Mouse (Mus musculus): ENCODE results near the gene Gm37240. TPM values are rescaled to one million over a fixed set of nuclear protein-coding genes. Genes with fewer than 3 reads are reported as not detected.

Gene Gm37240
- polyA plus RNA-seq, 1 experiment: 0.77 TPM

DNA sequence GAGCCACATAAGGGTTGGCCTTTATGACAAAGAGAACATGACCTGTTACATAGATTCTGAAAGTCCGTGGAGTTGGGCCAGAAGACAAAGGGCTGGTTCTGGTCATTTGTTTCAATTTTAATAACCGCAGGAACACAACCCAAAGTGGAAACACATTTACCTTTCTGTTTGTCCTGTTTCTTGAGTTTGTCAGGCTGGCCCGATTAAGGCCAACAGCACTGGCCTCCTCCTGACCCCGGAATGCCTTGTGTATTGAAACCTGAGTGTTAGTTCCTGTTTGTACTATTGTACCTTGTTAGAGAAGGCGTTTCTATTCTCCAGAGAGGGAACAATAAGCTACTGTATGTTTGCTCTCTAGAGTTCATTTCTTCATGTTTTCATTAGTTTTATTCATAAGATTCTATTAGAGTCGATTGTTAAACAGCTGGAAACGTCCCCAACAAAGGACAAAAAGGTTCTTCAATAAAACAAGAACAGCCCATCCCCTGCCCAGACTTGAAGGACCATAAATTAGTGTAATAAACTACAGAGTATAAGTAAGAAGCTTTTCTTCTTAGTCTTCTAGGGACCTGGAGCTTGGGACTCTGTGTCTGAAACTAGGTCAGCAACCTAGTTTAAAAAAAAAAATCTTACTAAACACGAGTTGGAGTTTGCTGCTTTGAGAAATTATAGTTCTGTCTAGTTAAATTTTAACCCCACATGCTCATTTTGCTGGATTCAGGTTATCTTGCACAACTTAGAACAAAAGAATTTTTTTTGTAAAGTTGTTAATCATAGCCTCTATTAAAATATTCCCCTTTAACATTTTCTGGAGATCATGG lies 1112.9 kb downstream of the Gm37240 start:
- no peak overlapping the region for H3K4me3 ChIP-seq (replicated peaks; ENCODE audit: insufficient read depth, low read depth, low read length)
- H3K27me3 ChIP-seq (ENCODE audit: control insufficient read depth, insufficient read depth, low read length): no peaks in the 10 kb centered on the region
- H3K27ac ChIP-seq (ENCODE audit: insufficient read depth, low read length): no peak overlapping the region
- no peak for TF ChIP-seq POLR2A (IDR thresholded peaks at IDR 0.05; ENCODE audit: borderline replicate concordance, insufficient read depth, low read length)
- no peak for TF ChIP-seq CTCF (IDR thresholded peaks at IDR 0.05; ENCODE audit: borderline replicate concordance, insufficient read depth, low read depth, low read length)
- 65% methylated on average over 8 of the region's 8 CpGs for WGBS
- no peak for DNase-seq
- H3K4me1 ChIP-seq (ENCODE audit: control insufficient read depth, insufficient read depth, low read length): no peaks in the 10 kb centered on the region

- no peak for TF ChIP-seq POLR2A (IDR thresholded peaks at IDR 0.05; ENCODE audit: borderline replicate concordance, insufficient read depth, low read length)
- TF ChIP-seq CTCF (IDR thresholded peaks at IDR 0.05; ENCODE audit: borderline replicate concordance, insufficient read depth, low read depth, low read length): no peak
- WGBS: 31% methylated on average over 2 of the region's 2 CpGs
Observed at GRCm38 (mm10) chr3:84771980-84772379, 1115.3 kb downstream of the Gm37240 start.

GRCm38 (mm10) chr3:84770518-84770917 lies 1116.8 kb downstream of the Gm37240 start:
- no peak for DNase-seq
- no peak for TF ChIP-seq POLR2A (IDR thresholded peaks at IDR 0.05; ENCODE audit: borderline replicate concordance, insufficient read depth, low read length)
- TF ChIP-seq CTCF (IDR thresholded peaks at IDR 0.05; ENCODE audit: borderline replicate concordance, insufficient read depth, low read depth, low read length): no peak
- H3K27ac ChIP-seq (ENCODE audit: insufficient read depth, low read length): no peak overlapping the region
- no peak overlapping the region for H3K4me3 ChIP-seq (replicated peaks; ENCODE audit: insufficient read depth, low read depth, low read length)
- no peaks in the 10 kb centered on the region for H3K4me1 ChIP-seq (ENCODE audit: control insufficient read depth, insufficient read depth, low read length)
- 90% methylated on average over 6 of the region's 6 CpGs for WGBS
- H3K27me3 ChIP-seq (ENCODE audit: control insufficient read depth, insufficient read depth, low read length): no peaks in the 10 kb centered on the region

More at GRCm38 (mm10) chr3:84771980-84772379, 1115.3 kb downstream of the Gm37240 start:
- DNase-seq: no peak
- Histone ChIP-seq H3K27ac (ENCODE audit: insufficient read depth, low read length) (no peak overlapping the region), H3K4me1 (ENCODE audit: control insufficient read depth, insufficient read depth, low read length) (no peaks in the 10 kb centered on the region), H3K4me3 (replicated peaks; ENCODE audit: insufficient read depth, low read depth, low read length) (no peak overlapping the region), H3K27me3 (ENCODE audit: control insufficient read depth, insufficient read depth, low read length) (no peaks in the 10 kb centered on the region)

DNA sequence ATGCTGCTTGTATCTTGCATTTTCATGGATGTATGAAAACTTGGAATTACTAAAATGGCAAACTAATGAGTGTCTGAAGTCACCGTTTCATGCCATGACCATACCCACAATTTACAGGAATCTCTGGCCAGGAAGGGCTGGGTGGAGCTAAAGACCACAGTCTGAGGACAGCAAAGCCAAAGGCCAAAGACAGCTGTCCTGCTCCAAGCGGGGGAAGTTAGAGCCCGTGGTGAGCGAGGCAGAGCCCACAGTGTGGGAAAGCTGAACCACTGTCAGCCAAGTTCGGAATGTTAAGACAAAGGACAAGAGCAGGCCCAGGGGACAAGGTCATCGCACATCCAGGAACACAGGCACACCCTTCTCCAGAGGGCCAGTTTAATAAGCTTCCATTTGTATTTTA lies 1117.9 kb downstream of the Gm37240 start:
- DNase-seq: no peak
- TF ChIP-seq CTCF (IDR thresholded peaks at IDR 0.05; ENCODE audit: borderline replicate concordance, insufficient read depth, low read depth, low read length) (no peak), POLR2A (IDR thresholded peaks at IDR 0.05; ENCODE audit: borderline replicate concordance, insufficient read depth, low read length) (no peak)
- Histone ChIP-seq H3K27ac (ENCODE audit: insufficient read depth, low read length) (no peak overlapping the region), H3K4me3 (replicated peaks; ENCODE audit: insufficient read depth, low read depth, low read length) (no peak overlapping the region), H3K4me1 (ENCODE audit: control insufficient read depth, insufficient read depth, low read length) (no peaks in the 10 kb centered on the region), H3K27me3 (ENCODE audit: control insufficient read depth, insufficient read depth, low read length) (no peaks in the 10 kb centered on the region)
- 55% methylated on average over 6 of the region's 6 CpGs for WGBS

DNA sequence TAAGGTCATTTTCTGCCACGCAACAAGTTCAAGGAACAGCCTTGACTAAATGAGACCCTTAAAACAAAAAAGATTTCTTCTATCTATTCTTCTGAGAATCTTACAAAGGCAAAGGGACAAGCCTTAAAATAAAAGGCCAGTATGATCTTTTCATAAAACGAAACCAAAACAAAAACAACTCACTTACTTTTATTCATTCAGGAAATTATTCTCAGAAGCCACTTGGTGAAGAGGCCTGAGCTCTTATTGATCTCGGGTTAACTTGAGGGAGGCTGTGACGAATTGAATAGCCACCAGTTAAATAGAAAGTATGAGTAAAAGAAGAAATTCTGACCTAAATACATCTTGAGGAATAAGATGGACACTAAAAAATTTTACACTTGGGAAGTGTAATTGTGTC lies 1118.4 kb downstream of the Gm37240 start:
- 94% methylated on average over 4 of the region's 4 CpGs for WGBS
- no peaks in the 10 kb centered on the region for H3K27me3 ChIP-seq (ENCODE audit: control insufficient read depth, insufficient read depth, low read length)
- no peak for TF ChIP-seq POLR2A (IDR thresholded peaks at IDR 0.05; ENCODE audit: borderline replicate concordance, insufficient read depth, low read length)
- H3K4me1 ChIP-seq (ENCODE audit: control insufficient read depth, insufficient read depth, low read length): no peaks in the 10 kb centered on the region
- H3K4me3 ChIP-seq (replicated peaks; ENCODE audit: insufficient read depth, low read depth, low read length): no peak overlapping the region
- H3K27ac ChIP-seq (ENCODE audit: insufficient read depth, low read length): no peak overlapping the region
- DNase-seq: no peak

DNA sequence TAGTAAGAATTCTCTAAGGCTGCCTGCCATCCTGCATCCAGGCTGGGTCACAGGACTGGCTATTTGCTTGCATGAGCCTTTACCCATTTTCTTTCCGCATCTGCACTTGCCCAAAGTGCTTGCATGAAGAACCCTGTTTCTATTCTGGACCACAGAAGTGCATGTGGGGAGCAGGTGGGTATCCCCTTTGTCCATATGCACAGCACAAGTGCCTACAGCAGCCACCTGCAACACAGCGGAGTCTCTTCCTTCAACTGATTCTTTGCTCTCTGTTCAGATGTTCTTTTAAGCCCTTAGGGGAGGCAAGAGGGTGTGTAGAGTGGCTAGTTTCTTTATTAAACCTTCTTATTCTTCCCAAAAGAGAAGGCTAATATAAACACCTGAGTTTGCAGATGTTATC lies 1133.5 kb downstream of the Gm37240 start:
- Histone ChIP-seq H3K27me3 (ENCODE audit: control insufficient read depth, insufficient read depth, low read length) (no peaks in the 10 kb centered on the region), H3K4me3 (replicated peaks; ENCODE audit: insufficient read depth, low read depth, low read length) (no peak overlapping the region), H3K27ac (ENCODE audit: insufficient read depth, low read length) (no peak overlapping the region), H3K4me1 (ENCODE audit: control insufficient read depth, insufficient read depth, low read length) (no peaks in the 10 kb centered on the region)
- no peak for DNase-seq
- 94% methylated on average over 2 of the region's 2 CpGs for WGBS
- no peak for TF ChIP-seq CTCF (IDR thresholded peaks at IDR 0.05; ENCODE audit: borderline replicate concordance, insufficient read depth, low read depth, low read length)
- TF ChIP-seq POLR2A (IDR thresholded peaks at IDR 0.05; ENCODE audit: borderline replicate concordance, insufficient read depth, low read length): no peak

DNA sequence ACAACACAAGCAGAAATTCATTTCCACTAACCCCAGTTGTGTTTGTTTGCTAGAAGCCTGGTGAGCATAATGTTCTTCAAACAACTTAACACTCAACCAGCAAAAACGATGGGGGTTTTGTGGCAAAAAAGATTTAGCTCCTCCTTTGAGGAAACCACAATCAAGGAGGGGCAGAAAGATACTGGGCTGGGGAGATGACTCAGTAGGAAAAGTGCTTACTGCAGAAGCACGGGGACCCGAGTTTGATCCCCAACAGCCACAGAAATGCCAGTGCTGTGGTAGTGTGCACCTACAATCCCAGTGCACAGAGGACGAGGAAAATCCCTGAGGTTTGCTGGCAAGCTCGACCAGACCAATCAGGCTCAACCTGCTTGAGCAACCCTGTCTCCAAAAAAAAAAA lies 1138.1 kb downstream of the Gm37240 start:
- Histone ChIP-seq H3K27ac (ENCODE audit: insufficient read depth, low read length) (no peak overlapping the region), H3K4me3 (replicated peaks; ENCODE audit: insufficient read depth, low read depth, low read length) (no peak overlapping the region), H3K4me1 (ENCODE audit: control insufficient read depth, insufficient read depth, low read length) (no peaks in the 10 kb centered on the region; the same call in 1 of the 2 replicates), H3K27me3 (ENCODE audit: control insufficient read depth, insufficient read depth, low read length) (no peaks in the 10 kb centered on the region)
- no peak for DNase-seq
- no peak for TF ChIP-seq CTCF (IDR thresholded peaks at IDR 0.05; ENCODE audit: borderline replicate concordance, insufficient read depth, low read depth, low read length)
- TF ChIP-seq POLR2A (IDR thresholded peaks at IDR 0.05; ENCODE audit: borderline replicate concordance, insufficient read depth, low read length): no peak
- WGBS: 63% methylated on average over 5 of the region's 5 CpGs

- 91% methylated on average over 5 of the region's 5 CpGs for WGBS
- Histone ChIP-seq H3K27ac (ENCODE audit: insufficient read depth, low read length) (no peak overlapping the region), H3K27me3 (ENCODE audit: control insufficient read depth, insufficient read depth, low read length) (no peaks in the 10 kb centered on the region), H3K4me3 (replicated peaks; ENCODE audit: insufficient read depth, low read depth, low read length) (no peak overlapping the region), H3K4me1 (ENCODE audit: control insufficient read depth, insufficient read depth, low read length) (no peaks in the 10 kb centered on the region; the same call in 1 of the 2 replicates)
- no peak for TF ChIP-seq CTCF (IDR thresholded peaks at IDR 0.05; ENCODE audit: borderline replicate concordance, insufficient read depth, low read depth, low read length)
- no peak for TF ChIP-seq POLR2A (IDR thresholded peaks at IDR 0.05; ENCODE audit: borderline replicate concordance, insufficient read depth, low read length)
- DNase-seq: no peak
Observed at GRCm38 (mm10) chr3:84748139-84748538, 1139.2 kb downstream of the Gm37240 start.
